Mouse (Mus musculus): ENCODE measurements around the gene Tfeb. TPM values are rescaled to one million over a fixed set of nuclear protein-coding genes. Genes with fewer than 3 reads are reported as not detected.

Gene Tfeb
- polyA plus RNA-seq, 1 experiment from 2014 or later, result 14.1 TPM

DNA sequence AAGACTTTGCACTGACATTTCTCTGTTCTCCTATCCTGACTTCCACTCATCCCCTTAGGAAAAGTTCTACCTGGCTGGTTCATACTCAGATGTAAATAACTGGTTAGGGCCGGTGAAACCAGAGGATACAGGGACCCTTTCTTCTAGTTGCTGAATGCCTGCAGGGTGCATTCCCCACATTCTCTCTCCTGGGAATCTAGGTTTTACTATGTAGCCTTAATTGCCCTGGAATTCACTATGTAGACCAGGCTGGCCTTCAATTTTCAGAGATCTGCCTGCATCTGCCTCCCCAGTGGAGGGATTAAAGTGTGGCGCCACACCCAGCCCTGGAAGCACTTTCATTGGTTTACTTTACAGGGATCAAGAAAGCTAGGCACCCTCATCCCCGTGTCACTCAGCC is 45.7 kb downstream of the Tfeb start:
- no peak overlapping the region for H3K4me3 ChIP-seq
- H3K27ac ChIP-seq, result no peak overlapping the region
- ATAC-seq (ENCODE audit: insufficient number of reproducible peaks, low FRiP score, low TSS enrichment, low read depth), result no peak
- H3K9me3 ChIP-seq, result no peaks in the 10 kb centered on the region
- peaks cover 14% of the 10 kb centered on the region for H3K4me1 ChIP-seq
- no peak overlapping the region for H3K9ac ChIP-seq
- H3K36me3 ChIP-seq, result no peaks in the 10 kb centered on the region
- no peak overlapping the region for H3K4me2 ChIP-seq
- WGBS, result 75% methylated on average over 3 of the region's 3 CpGs
- no peaks in the 10 kb centered on the region for H3K27me3 ChIP-seq

DNA sequence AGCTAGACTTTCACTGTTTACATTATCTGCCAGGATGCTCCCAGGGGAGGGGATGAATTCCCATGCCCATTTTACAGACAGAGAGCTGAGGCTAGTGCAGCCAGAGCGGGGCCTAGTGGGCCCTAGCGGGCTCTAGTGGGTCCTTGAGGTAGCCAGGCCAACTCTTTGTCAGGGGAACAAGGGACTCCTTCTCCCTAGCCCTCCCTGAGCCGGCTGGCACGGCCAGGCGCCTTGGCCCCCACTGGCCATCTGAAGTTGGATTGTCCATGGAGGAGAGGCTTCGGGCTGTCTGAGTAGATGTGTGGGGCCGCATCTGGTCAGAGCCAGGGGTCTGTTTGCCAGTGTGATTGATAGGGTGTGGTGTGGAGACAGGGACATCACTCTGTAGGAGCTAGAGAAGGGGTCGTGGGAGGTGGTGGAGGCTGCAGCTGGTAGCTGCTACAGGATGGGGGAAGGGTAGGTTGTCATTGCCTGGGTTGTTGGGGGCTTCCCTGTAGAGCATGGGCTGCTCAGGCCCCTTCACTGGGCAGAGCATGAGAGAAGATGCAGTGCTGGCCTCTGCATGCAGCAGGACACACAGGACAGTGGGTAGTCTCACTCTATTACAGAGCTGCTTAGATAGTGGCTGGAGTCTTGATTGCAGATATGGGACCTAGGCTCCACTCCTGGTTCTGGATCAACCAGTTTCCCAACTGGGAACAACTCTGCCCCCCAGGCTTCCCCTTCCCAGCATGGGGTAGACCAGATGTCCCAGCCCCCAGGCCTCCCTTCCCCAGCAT is 46.8 kb downstream of the Tfeb start:
- ATAC-seq (ENCODE audit: insufficient number of reproducible peaks, low FRiP score, low TSS enrichment, low read depth), result no peak
- no peaks in the 10 kb centered on the region for H3K27me3 ChIP-seq
- peaks cover 25% of the 10 kb centered on the region for H3K4me1 ChIP-seq
- no peaks in the 10 kb centered on the region for H3K9me3 ChIP-seq
- 73% methylated on average over 8 of the region's 8 CpGs for WGBS
- no peaks in the 10 kb centered on the region for H3K36me3 ChIP-seq
- no peak overlapping the region for H3K4me3 ChIP-seq
- no peak overlapping the region for H3K9ac ChIP-seq
- H3K4me2 ChIP-seq, result no peak overlapping the region
- H3K27ac ChIP-seq, result no peak overlapping the region

GRCm38 (mm10) chr17:47784411-47784810 is 47.6 kb downstream of the Tfeb start:
- H3K27me3 ChIP-seq, result no peaks in the 10 kb centered on the region
- no peak overlapping the region for H3K27ac ChIP-seq
- H3K4me3 ChIP-seq, result no peak overlapping the region
- peaks cover 29% of the 10 kb centered on the region for H3K4me1 ChIP-seq
- no peak overlapping the region for H3K9ac ChIP-seq
- no peaks in the 10 kb centered on the region for H3K9me3 ChIP-seq
- whole genome bisulfite sequencing, result 77% methylated on average over 6 of the region's 6 CpGs
- no peak overlapping the region for H3K4me2 ChIP-seq
- ATAC-seq (ENCODE audit: insufficient number of reproducible peaks, low FRiP score, low TSS enrichment, low read depth), result no peak
- no peaks in the 10 kb centered on the region for H3K36me3 ChIP-seq

GRCm38 (mm10) chr17:47787632-47788031 is 50.8 kb downstream of the Tfeb start:
- WGBS, result 38% methylated on average over 8 of the region's 8 CpGs
- H3K36me3 ChIP-seq, result peaks cover 5% of the 10 kb centered on the region; the same call in 1 of the 2 replicates
- no peaks in the 10 kb centered on the region for H3K9me3 ChIP-seq
- H3K4me1 ChIP-seq, result peaks cover 32% of the 10 kb centered on the region
- no peak for ATAC-seq (ENCODE audit: insufficient number of reproducible peaks, low FRiP score, low TSS enrichment, low read depth)
- no peak overlapping the region for H3K9ac ChIP-seq
- no peak overlapping the region for H3K27ac ChIP-seq
- no peaks in the 10 kb centered on the region for H3K27me3 ChIP-seq
- H3K4me2 ChIP-seq, result no peak overlapping the region
- no peak overlapping the region for H3K4me3 ChIP-seq

DNA sequence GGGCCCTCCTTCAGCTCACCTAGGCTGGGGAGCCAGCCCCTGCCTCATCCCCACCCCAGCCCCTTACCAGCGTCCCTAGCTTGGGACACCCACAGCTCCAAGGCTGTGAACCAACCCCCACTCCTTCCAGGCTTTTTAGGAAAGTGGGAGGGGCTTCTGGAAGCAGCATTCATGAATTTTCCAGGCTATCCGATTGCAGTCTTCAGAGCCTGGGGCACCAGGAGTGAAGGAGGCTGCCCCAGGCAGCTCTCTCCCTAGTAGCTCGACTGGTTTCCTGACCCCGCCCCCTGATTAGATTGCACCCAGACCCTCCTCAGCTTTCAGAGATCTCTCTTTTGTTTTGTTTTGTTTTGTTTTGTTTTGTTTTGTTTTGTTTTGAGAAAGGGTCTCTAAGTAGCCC is 51.5 kb downstream of the Tfeb start:
- no peak overlapping the region for H3K4me3 ChIP-seq
- no peak overlapping the region for H3K27ac ChIP-seq
- no peak for ATAC-seq (ENCODE audit: insufficient number of reproducible peaks, low FRiP score, low TSS enrichment, low read depth)
- H3K9ac ChIP-seq, result no peak overlapping the region
- peaks cover 5% of the 10 kb centered on the region; the same call in 1 of the 2 replicates for H3K36me3 ChIP-seq
- no peaks in the 10 kb centered on the region for H3K9me3 ChIP-seq
- no peaks in the 10 kb centered on the region for H3K27me3 ChIP-seq
- 0 out of 2 replicates have a peak overlapping the region, but pooled peaks have one; percentile 3 for H3K4me2 ChIP-seq
- peaks cover 37% of the 10 kb centered on the region for H3K4me1 ChIP-seq
- 5% methylated on average over 4 of the region's 4 CpGs for WGBS

GRCm38 (mm10) chr17:47788996-47789395 is 52.2 kb downstream of the Tfeb start:
- H3K9ac ChIP-seq, result no peak overlapping the region
- no peak overlapping the region for H3K4me3 ChIP-seq
- peaks cover 42% of the 10 kb centered on the region for H3K4me1 ChIP-seq
- no peak overlapping the region for H3K4me2 ChIP-seq
- H3K9me3 ChIP-seq, result no peaks in the 10 kb centered on the region
- H3K27ac ChIP-seq, result no peak overlapping the region
- H3K27me3 ChIP-seq, result no peaks in the 10 kb centered on the region
- peaks cover 5% of the 10 kb centered on the region; the same call in 1 of the 2 replicates for H3K36me3 ChIP-seq
- ATAC-seq (ENCODE audit: insufficient number of reproducible peaks, low FRiP score, low TSS enrichment, low read depth), result no peak
- 70% methylated on average over 6 of the region's 6 CpGs for WGBS

DNA sequence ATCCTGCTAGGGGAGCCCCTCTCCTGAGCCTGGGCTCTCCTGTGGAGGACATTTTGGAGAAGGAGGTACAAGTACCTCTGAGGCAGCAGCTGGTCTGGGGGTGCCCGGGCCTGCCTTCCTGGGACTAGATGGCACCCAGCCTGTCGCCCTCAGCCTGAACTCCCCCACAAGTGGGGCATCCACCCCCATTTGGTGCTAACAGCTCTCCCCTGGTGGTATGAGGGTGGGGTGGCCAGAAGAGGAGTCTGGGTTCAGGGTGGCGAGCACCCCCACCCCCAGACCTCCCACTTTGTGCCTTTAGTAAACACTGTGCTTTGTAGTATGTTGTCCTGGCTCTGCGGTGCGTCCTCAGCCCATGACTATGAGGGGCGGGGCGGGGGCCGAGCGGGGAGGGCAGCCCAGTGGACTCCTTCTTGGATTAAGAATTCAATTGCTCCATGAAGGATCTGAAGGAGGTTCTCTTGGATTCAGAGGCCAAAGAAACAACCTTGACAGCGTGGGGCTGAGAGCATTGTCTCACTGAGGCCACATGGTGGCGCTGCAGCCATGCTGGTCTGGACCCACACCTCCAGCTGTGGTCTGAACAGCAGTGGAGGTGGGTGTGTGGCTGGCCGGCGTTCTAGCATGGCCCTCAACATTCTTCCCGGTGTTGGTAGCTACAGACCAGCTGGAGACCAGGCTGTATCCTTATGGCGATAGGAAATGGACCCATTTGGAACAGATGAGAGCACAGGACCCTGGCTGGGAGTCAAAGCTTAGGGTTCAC is 55.5 kb downstream of the Tfeb start:
- Histone ChIP-seq H3K36me3 (peaks cover 5% of the 10 kb centered on the region; the same call in 1 of the 2 replicates), H3K4me3 (no peak overlapping the region), H3K4me2 (no peak overlapping the region), H3K27me3 (no peaks in the 10 kb centered on the region), H3K4me1 (peaks cover 42% of the 10 kb centered on the region), H3K9ac (no peak overlapping the region), H3K27ac (no peak overlapping the region), H3K9me3 (no peaks in the 10 kb centered on the region)
- 24% methylated on average over 15 of the region's 15 CpGs for WGBS
- ATAC-seq (ENCODE audit: insufficient number of reproducible peaks, low FRiP score, low TSS enrichment, low read depth), result 0 out of 2 replicates have a peak, but pooled peaks have one; percentile 26

DNA sequence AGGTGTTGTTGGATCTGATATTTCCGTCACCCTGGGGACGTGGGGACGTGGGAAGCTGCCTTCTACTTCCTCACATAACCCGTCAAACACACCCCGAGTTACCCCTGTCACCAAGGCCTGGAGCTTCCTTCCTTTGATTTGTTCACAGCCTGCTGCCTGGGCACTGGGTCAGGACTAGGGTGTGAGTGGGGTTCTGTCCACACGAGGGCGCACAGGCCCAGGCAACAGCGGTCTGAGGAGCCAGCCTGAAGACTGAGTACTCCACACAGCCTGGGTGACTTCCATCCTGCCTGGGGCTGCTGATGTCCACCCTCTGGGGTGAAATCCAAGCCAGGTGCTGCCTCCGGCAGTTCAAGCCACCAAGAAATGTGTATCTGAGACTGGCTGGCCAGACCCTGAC is 56.5 kb downstream of the Tfeb start:
- H3K36me3 ChIP-seq, result peaks cover 5% of the 10 kb centered on the region; the same call in 1 of the 2 replicates
- no peaks in the 10 kb centered on the region for H3K27me3 ChIP-seq
- H3K9ac ChIP-seq, result no peak overlapping the region
- no peak overlapping the region for H3K4me3 ChIP-seq
- H3K4me2 ChIP-seq, result no peak overlapping the region
- WGBS, result 7% methylated on average over 9 of the region's 9 CpGs
- no peak overlapping the region for H3K27ac ChIP-seq
- H3K4me1 ChIP-seq, result peaks cover 31% of the 10 kb centered on the region
- peak; percentile 57 for ATAC-seq (ENCODE audit: insufficient number of reproducible peaks, low FRiP score, low TSS enrichment, low read depth)
- H3K9me3 ChIP-seq, result no peaks in the 10 kb centered on the region

DNA sequence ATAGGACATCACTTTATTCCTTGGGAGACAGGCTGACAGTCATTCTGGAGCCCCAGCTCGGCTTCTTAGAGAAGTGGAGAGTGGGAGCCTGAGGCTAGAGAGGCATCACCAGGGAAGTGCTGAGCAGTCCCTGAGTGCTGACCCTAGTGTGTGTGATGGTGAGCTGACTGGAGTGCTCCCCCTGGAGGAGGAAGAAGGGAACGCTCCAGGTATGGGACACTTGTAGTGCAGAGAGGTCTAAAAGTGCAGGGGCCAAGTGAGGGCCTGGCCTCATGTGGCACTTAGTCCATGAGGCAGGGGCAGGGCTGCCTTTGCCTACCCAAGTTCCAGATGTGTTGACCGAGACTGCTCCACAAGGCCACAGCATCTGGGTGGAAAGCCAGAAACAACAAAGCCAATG is 58.6 kb downstream of the Tfeb start:
- ATAC-seq (ENCODE audit: insufficient number of reproducible peaks, low FRiP score, low TSS enrichment, low read depth), result no peak
- H3K4me3 ChIP-seq, result no peak overlapping the region
- H3K27ac ChIP-seq, result no peak overlapping the region
- no peak overlapping the region for H3K9ac ChIP-seq
- H3K4me1 ChIP-seq, result peaks cover 25% of the 10 kb centered on the region
- H3K36me3 ChIP-seq, result peaks cover 5% of the 10 kb centered on the region; the same call in 1 of the 2 replicates
- H3K27me3 ChIP-seq, result no peaks in the 10 kb centered on the region
- 36% methylated on average over 3 of the region's 3 CpGs for WGBS
- H3K4me2 ChIP-seq, result no peak overlapping the region
- H3K9me3 ChIP-seq, result no peaks in the 10 kb centered on the region

DNA sequence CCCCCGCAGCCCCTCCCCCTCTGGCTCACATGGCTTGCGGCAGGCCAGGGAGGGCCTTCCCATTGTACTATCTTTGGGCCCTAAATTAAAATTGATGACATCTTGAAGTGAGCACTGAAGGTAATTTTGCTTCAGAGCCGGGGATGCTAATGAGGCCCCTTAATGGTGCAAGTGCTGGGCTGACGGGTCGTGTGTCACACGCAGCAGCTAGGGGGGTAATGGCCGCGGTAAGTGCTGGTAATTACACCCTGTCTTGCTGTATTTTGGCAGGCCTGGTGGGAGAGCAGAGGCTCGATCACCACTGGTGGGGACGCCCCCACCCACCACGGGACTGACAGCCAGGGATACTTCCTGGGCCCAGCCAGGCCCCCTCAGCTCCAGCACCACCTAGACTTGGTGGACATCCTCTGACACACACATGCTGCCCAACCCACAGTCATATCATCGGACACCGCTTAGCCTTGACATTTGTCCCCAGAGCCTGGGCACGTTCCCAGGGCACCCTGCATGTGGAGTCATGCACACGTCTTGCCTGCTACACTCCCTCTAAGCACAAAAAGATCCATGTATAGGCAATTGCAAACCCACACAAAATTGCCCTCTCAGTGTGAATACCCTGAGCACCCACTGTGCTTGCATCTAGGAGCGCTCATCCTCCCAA is 59.5 kb downstream of the Tfeb start:
- H3K36me3 ChIP-seq, result peaks cover 5% of the 10 kb centered on the region; the same call in 1 of the 2 replicates
- no peak for ATAC-seq (ENCODE audit: insufficient number of reproducible peaks, low FRiP score, low TSS enrichment, low read depth)
- WGBS, result 40% methylated on average over 16 of the region's 16 CpGs

GRCm38 (mm10) chr17:47796968-47797367 is 60.1 kb downstream of the Tfeb start:
- Histone ChIP-seq H3K27ac (no peak overlapping the region), H3K4me3 (no peak overlapping the region), H3K36me3 (no peaks in the 10 kb centered on the region), H3K9me3 (no peaks in the 10 kb centered on the region), H3K4me2 (no peak overlapping the region), H3K27me3 (no peaks in the 10 kb centered on the region), H3K4me1 (peaks cover 23% of the 10 kb centered on the region), H3K9ac (no peak overlapping the region)
- ATAC-seq (ENCODE audit: insufficient number of reproducible peaks, low FRiP score, low TSS enrichment, low read depth), result no peak
- WGBS, result 64% methylated on average over 4 of the region's 4 CpGs

More for the DNA sequence above, 59.5 kb downstream of the Tfeb start:
- no peak overlapping the region for H3K9ac ChIP-seq
- no peaks in the 10 kb centered on the region for H3K27me3 ChIP-seq
- H3K27ac ChIP-seq, result no peak overlapping the region
- H3K9me3 ChIP-seq, result no peaks in the 10 kb centered on the region
- H3K4me1 ChIP-seq, result peaks cover 25% of the 10 kb centered on the region
- H3K4me3 ChIP-seq, result no peak overlapping the region
- H3K4me2 ChIP-seq, result no peak overlapping the region

GRCm38 (mm10) chr17:47797383-47797782 is 60.6 kb downstream of the Tfeb start:
- H3K9me3 ChIP-seq, result no peaks in the 10 kb centered on the region
- H3K27ac ChIP-seq, result no peak overlapping the region
- peaks cover 21% of the 10 kb centered on the region for H3K4me1 ChIP-seq
- H3K27me3 ChIP-seq, result no peaks in the 10 kb centered on the region
- H3K4me2 ChIP-seq, result no peak overlapping the region
- no peaks in the 10 kb centered on the region for H3K36me3 ChIP-seq
- no peak overlapping the region for H3K4me3 ChIP-seq
- 67% methylated on average over 9 of the region's 9 CpGs for WGBS
- ATAC-seq (ENCODE audit: insufficient number of reproducible peaks, low FRiP score, low TSS enrichment, low read depth), result no peak
- no peak overlapping the region for H3K9ac ChIP-seq

All from limb, embryonic 15.5 days (tissue).